Mouse (Mus musculus): ENCODE results near the gene Ascc1.

DNA sequence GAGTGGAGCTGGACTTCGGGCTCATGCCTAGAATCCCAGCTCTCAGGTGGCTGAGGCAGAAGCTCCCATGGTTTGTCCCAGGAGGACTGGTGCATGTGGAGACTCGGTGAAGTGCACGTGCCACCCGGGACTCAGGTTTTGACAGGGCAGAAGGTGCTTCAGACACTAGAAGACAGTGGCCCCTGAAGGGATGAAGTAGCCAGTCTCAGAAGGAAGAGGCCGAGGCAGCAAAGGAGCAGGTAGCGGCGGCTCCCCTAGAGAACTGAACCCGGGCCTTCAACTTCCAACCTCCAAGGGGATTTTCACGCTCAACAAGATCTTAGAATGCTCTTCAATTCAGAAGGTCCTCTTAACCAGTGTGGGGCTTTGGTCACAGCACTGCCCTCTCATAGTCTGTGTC lies 12.2 kb upstream of the Ascc1 start:
- no peak for TF ChIP-seq POLR2A (IDR thresholded peaks at IDR 0.05; ENCODE audit: extremely low read depth, insufficient read depth, low read length)
- no peak for TF ChIP-seq CTCF (IDR thresholded peaks at IDR 0.05; ENCODE audit: low read depth, low read length)

Data from liver, adult 2 months (tissue).